Mouse (Mus musculus) MEL (cell line): ENCODE data around the gene Alox5ap. TPM values are rescaled to one million over a fixed set of nuclear protein-coding genes. Genes with fewer than 3 reads are reported as not detected.

Experiments
- DNase-seq: peaks from one replicate; pipeline ENCODE4 v3.0.0; 2011; ENCODE audit warnings: low read depth, low spot score
- H3K27ac ChIP-seq: 2 replicates; pipeline ENCODE4 v1.5.1; 2012; ENCODE audit warnings: low read depth, mild to moderate bottlenecking, control low read depth, low read length, moderate library complexity; ENCODE audit not compliant: control insufficient read depth
- H3K27me3 ChIP-seq, 2 experiments: fragments of 150-350 bp in 1 of 2; sonication (generic) in 1 of 2; 2 replicates each; pipeline ENCODE4 v1.6.1; 2012; ENCODE audit warnings: low read length in 2 of 2, mild to moderate bottlenecking in 2 of 2, improper control_type of control experiment in 1 of 2, moderate library complexity in 1 of 2; ENCODE audit not compliant: insufficient read depth in 2 of 2, control insufficient read depth in 1 of 2
- H3K36me3 ChIP-seq, 2 experiments: 2 replicates each; pipeline ENCODE4 v1.6.1; 2012 to 2014; ENCODE audit warnings: low read length in 2 of 2, improper control_type of control experiment in 1 of 2, inconsistent platforms in 1 of 2, mild to moderate bottlenecking in 1 of 2; ENCODE audit not compliant: insufficient read depth in 2 of 2, control insufficient read depth in 1 of 2
- H3K4me1 ChIP-seq, 2 experiments: fragments of 150-350 bp in 1 of 2; sonication (generic) in 1 of 2; 2 replicates each; pipeline ENCODE4 v1.6.1; 2012; ENCODE audit warnings: low read length in 2 of 2, improper control_type of control experiment in 1 of 2, mild to moderate bottlenecking in 1 of 2; ENCODE audit not compliant: insufficient read depth in 2 of 2, control insufficient read depth in 1 of 2
- H3K4me3 ChIP-seq, 2 experiments: fragments of 150-350 bp in 1 of 2; sonication (generic) in 1 of 2; 2 replicates each; pipeline ENCODE4 v1.5.1; 2012; ENCODE audit warnings: low read depth in 2 of 2, low read length in 2 of 2, mild to moderate bottlenecking in 2 of 2, moderate library complexity in 2 of 2, control low read depth in 1 of 2, improper control_type of control experiment in 1 of 2; ENCODE audit not compliant: control insufficient read depth in 1 of 2, insufficient read depth in 1 of 2
- H3K79me2 ChIP-seq: 2 replicates; pipeline ENCODE4 v1.6.1; 2012; ENCODE audit warnings: mild to moderate bottlenecking, low read length, moderate library complexity; ENCODE audit not compliant: control insufficient read depth, poor library complexity, insufficient read depth
- H3K9ac ChIP-seq: 2 replicates; pipeline ENCODE4 v1.6.1; 2012; ENCODE audit warnings: low read depth, mild to moderate bottlenecking, control low read depth, low read length, moderate library complexity; ENCODE audit not compliant: control insufficient read depth, poor library complexity, severe bottlenecking
- H3K9me3 ChIP-seq: fragments of 150-350 bp; sonication (generic); replicated peaks from 2 replicates; pipeline ENCODE4 v1.6.1; 2012; ENCODE audit warnings: mild to moderate bottlenecking, low read length, improper control_type of control experiment, moderate library complexity; ENCODE audit not compliant: insufficient read depth
- BHLHE40 ChIP-seq: IDR thresholded peaks from 2 replicates; pipeline ENCODE4 v1.6.1; 2012; ENCODE audit warnings: low read depth, mild to moderate bottlenecking, inconsistent platforms, low read length, improper control_type of control experiment, borderline replicate concordance
- CHD2 ChIP-seq: IDR thresholded peaks from 2 replicates; pipeline ENCODE4 v1.6.1; 2011; ENCODE audit warnings: low read length, improper control_type of control experiment
- CTCF ChIP-seq, 3 experiments: IDR thresholded peaks in 2 of 3; conservative IDR thresholded peaks in 1 of 3; 2 replicates each; pipeline ENCODE4 v1.5.1; 2011 to 2012; ENCODE audit warnings: low read length in 3 of 3, low read depth in 2 of 3, mild to moderate bottlenecking in 2 of 3, improper control_type of control experiment in 1 of 3, inconsistent platforms in 1 of 3, mixed read lengths in 1 of 3, moderate library complexity in 1 of 3; ENCODE audit not compliant: control insufficient read depth in 1 of 3, insufficient read depth in 1 of 3, poor library complexity in 1 of 3, severe bottlenecking in 1 of 3
- E2F4 ChIP-seq: IDR thresholded peaks from 2 replicates; pipeline ENCODE4 v1.6.1; 2011; ENCODE audit warnings: low read depth, low read length, improper control_type of control experiment, borderline replicate concordance
- ELF1 ChIP-seq: IDR thresholded peaks from 2 replicates; pipeline ENCODE4 v1.6.1; 2014; ENCODE audit warnings: low read depth, mild to moderate bottlenecking, inconsistent platforms, low read length, improper control_type of control experiment, moderate library complexity
- EP300 ChIP-seq, 2 experiments: IDR thresholded peaks; 2 replicates each; pipeline ENCODE4 v1.6.1; 2011; ENCODE audit warnings: improper control_type of control experiment in 2 of 2, low read length in 2 of 2, low read depth in 1 of 2, mild to moderate bottlenecking in 1 of 2
- GABPA ChIP-seq: IDR thresholded peaks from 2 replicates; pipeline ENCODE4 v1.6.1; 2012; ENCODE audit warnings: low read depth, mild to moderate bottlenecking, inconsistent platforms, low read length, improper control_type of control experiment, moderate library complexity
- GATA1 ChIP-seq: IDR thresholded peaks from 2 replicates; pipeline ENCODE4 v1.6.1; 2011; ENCODE audit warnings: low read depth, low read length, improper control_type of control experiment
- HCFC1 ChIP-seq: IDR thresholded peaks from 2 replicates; pipeline ENCODE4 v1.6.1; 2012; ENCODE audit warnings: low read depth, mild to moderate bottlenecking, inconsistent platforms, low read length, improper control_type of control experiment, moderate library complexity
- JUND ChIP-seq: IDR thresholded peaks from 2 replicates; pipeline ENCODE4 v1.6.1; 2011; ENCODE audit warnings: low read depth, mild to moderate bottlenecking, improper control_type of control experiment, low read length
- MAFK ChIP-seq: IDR thresholded peaks from 2 replicates; pipeline ENCODE4 v1.6.1; 2011; ENCODE audit warnings: low read depth, mild to moderate bottlenecking, low read length, improper control_type of control experiment, borderline replicate concordance
- MAZ ChIP-seq: IDR thresholded peaks from 2 replicates; pipeline ENCODE4 v1.6.1; 2012; ENCODE audit warnings: low read depth, mild to moderate bottlenecking, inconsistent platforms, low read length, improper control_type of control experiment
- MEF2A ChIP-seq: IDR thresholded peaks from 2 replicates; pipeline ENCODE4 v1.6.1; 2014; ENCODE audit warnings: low read depth, mild to moderate bottlenecking, inconsistent platforms, low read length, improper control_type of control experiment; ENCODE audit not compliant: poor library complexity, insufficient replicate concordance, severe bottlenecking; ENCODE audit errors: extremely low read depth
- MXI1 ChIP-seq: IDR thresholded peaks from 2 replicates; pipeline ENCODE4 v1.6.1; 2011; ENCODE audit warnings: mild to moderate bottlenecking, low read depth, low read length, improper control_type of control experiment
- MYB ChIP-seq: IDR thresholded peaks from 2 replicates; pipeline ENCODE4 v1.6.1; 2011; ENCODE audit warnings: mild to moderate bottlenecking, low read depth, low read length, improper control_type of control experiment
- MYC ChIP-seq: IDR thresholded peaks from 2 replicates; pipeline ENCODE4 v1.6.1; 2011; ENCODE audit warnings: low read depth, mild to moderate bottlenecking, low read length, improper control_type of control experiment, moderate library complexity
- NELFE ChIP-seq: IDR thresholded peaks from 2 replicates; pipeline ENCODE4 v1.6.1; 2011; ENCODE audit warnings: low read depth, low read length, improper control_type of control experiment
- NRF1 ChIP-seq: IDR thresholded peaks from 2 replicates; pipeline ENCODE4 v1.6.1; 2014; ENCODE audit warnings: low read depth, mild to moderate bottlenecking, inconsistent platforms, low read length, improper control_type of control experiment, moderate library complexity; ENCODE audit not compliant: poor library complexity, insufficient read depth, severe bottlenecking
- POLR2AphosphoS2 ChIP-seq: IDR thresholded peaks from 2 replicates; pipeline ENCODE4 v1.6.1; 2011; ENCODE audit warnings: low read length, improper control_type of control experiment
- POLR2AphosphoS5 ChIP-seq: IDR thresholded peaks from 2 replicates; pipeline ENCODE4 v1.6.1; 2012; ENCODE audit warnings: low read depth, borderline replicate concordance, mild to moderate bottlenecking, inconsistent platforms, low read length, moderate library complexity, mixed read lengths
- TAL1 ChIP-seq: IDR thresholded peaks from 2 replicates; pipeline ENCODE4 v1.6.1; 2012; ENCODE audit warnings: mild to moderate bottlenecking, inconsistent platforms, low read length, moderate library complexity, mixed read lengths
- TBP ChIP-seq: IDR thresholded peaks from 2 replicates; pipeline ENCODE4 v1.8.0; 2011; ENCODE audit warnings: low read depth, low read length, improper control_type of control experiment
- TCF12 ChIP-seq: IDR thresholded peaks from 2 replicates; pipeline ENCODE4 v1.6.1; 2014; ENCODE audit warnings: low read depth, mild to moderate bottlenecking, inconsistent platforms, low read length, improper control_type of control experiment, moderate library complexity
- USF2 ChIP-seq, 2 experiments: IDR thresholded peaks; 2 replicates each; pipeline ENCODE4 v1.6.1; 2011 to 2012; ENCODE audit warnings: improper control_type of control experiment in 2 of 2, low read length in 2 of 2, borderline replicate concordance in 1 of 2, inconsistent platforms in 1 of 2, low read depth in 1 of 2, mild to moderate bottlenecking in 1 of 2; ENCODE audit not compliant: insufficient read depth in 1 of 2
- ZC3H11A ChIP-seq: IDR thresholded peaks from 2 replicates; pipeline ENCODE4 v1.6.1; 2012; ENCODE audit warnings: low read depth, mild to moderate bottlenecking, inconsistent platforms, low read length, improper control_type of control experiment
- ZKSCAN1 ChIP-seq: IDR thresholded peaks from 2 replicates; pipeline ENCODE4 v1.6.1; 2012; ENCODE audit warnings: low read depth, mild to moderate bottlenecking, inconsistent platforms, low read length, improper control_type of control experiment, moderate library complexity
- ZMIZ1 ChIP-seq: IDR thresholded peaks from 2 replicates; pipeline ENCODE4 v1.6.1; 2012; ENCODE audit warnings: low read depth, mild to moderate bottlenecking, inconsistent platforms, low read length, improper control_type of control experiment, moderate library complexity
- ZNF384 ChIP-seq: IDR thresholded peaks from 2 replicates; pipeline ENCODE4 v1.6.1; 2012; ENCODE audit warnings: low read depth, mild to moderate bottlenecking, inconsistent platforms, low read length, improper control_type of control experiment
- polyA plus RNA-seq, 2 experiments: library from polyadenylated mRNA; stranded (reverse) in 1 of 2; unstranded in 1 of 2; fragments of >175 nt in 1 of 2; fragments of >200 nt in 1 of 2; gene quantifications; 2 replicates each; pipeline versions ENCODE4 v1.2.1 to v1.2.4; 2012; ENCODE audit warnings: low replicate concordance in 2 of 2, low read depth in 1 of 2; ENCODE audit not compliant: insufficient read length in 2 of 2, insufficient read depth in 1 of 2, missing spikeins in 1 of 2
- total RNA-seq: library from RNA; depleted of rRNA; stranded (reverse); fragments of 300-350 nt; gene quantifications from 2 replicates; pipeline ENCODE4 v1.2.3, GENCODE M21; 2012

Alox5ap gene
- total and polyA plus RNA-seq, 3 experiments: 56.4 to 157 TPM; not detected in 1

- no peak overlapping the region for H3K4me3 ChIP-seq
- no peaks in the 10 kb centered on the region for H3K27me3 ChIP-seq
- H3K79me2 ChIP-seq: no peaks in the 10 kb centered on the region
- TF ChIP-seq CHD2 (no peak), MYC (no peak), GATA1 (no peak), ZKSCAN1 (no peak), MYB (no peak), TAL1 (no peak), EP300 (IDR thresholded peaks at IDR 0.05; ENCODE audit: low read depth in 1 of 2, low read length in 2 of 2) (no peak), TCF12 (no peak), NELFE (no peak), ZC3H11A (no peak), POLR2AphosphoS2 (no peak), BHLHE40 (no peak), MEF2A (no peak), E2F4 (no peak), NRF1 (no peak), MXI1 (no peak), ZNF384 (no peak), TBP (no peak)
- H3K36me3 ChIP-seq: peaks cover 0 to 9% of the 10 kb centered on the region in 2 experiments; a peak in 2 of 4 replicates
- H3K27ac ChIP-seq: no peak overlapping the region
- H3K9me3 ChIP-seq: no peaks in the 10 kb centered on the region
- H3K9ac ChIP-seq: no peak overlapping the region
- H3K4me1 ChIP-seq: peaks cover 2 to 17% of the 10 kb centered on the region in 2 experiments
- DNase-seq: no peak
These were observed 8.0 kb downstream of the Alox5ap start for GRCm38 (mm10) chr5:149272535-149272934.

- Histone ChIP-seq H3K9ac (no peak overlapping the region), H3K4me1 (peaks cover 0 to 10% of the 10 kb centered on the region in 2 experiments; a peak in 2 of 4 replicates), H3K79me2 (no peaks in the 10 kb centered on the region), H3K36me3 (peaks cover 0 to 7% of the 10 kb centered on the region in 2 experiments; a peak in 1 of 4 replicates), H3K9me3 (no peaks in the 10 kb centered on the region), H3K27ac (peak overlapping the region; percentile 77), H3K4me3 (no peak overlapping the region), H3K27me3 (no peaks in the 10 kb centered on the region)
- DNase-seq: peak; percentile 98
- TF ChIP-seq USF2 (IDR thresholded peaks at IDR 0.05; ENCODE audit: borderline replicate concordance in 1 of 2, insufficient read depth in 1 of 2, low read depth in 1 of 2, low read length in 2 of 2): no peak
- peak; percentile 78 for TF ChIP-seq ELF1
- TF ChIP-seq ZC3H11A: 0 out of 2 replicates have a peak, but pooled peaks have one; percentile 5
- TF ChIP-seq MEF2A: no peak
- TF ChIP-seq ZMIZ1: no peak
- TF ChIP-seq NELFE: peak; percentile 27; the same call in 1 of the 2 replicates
- no peak for TF ChIP-seq JUND
- peak; percentile 86 for TF ChIP-seq E2F4
- TF ChIP-seq CTCF (IDR thresholded peaks at IDR 0.05 in 2 of 3, conservative IDR thresholded peaks at IDR 0.05 in 1 of 3; ENCODE audit: control insufficient read depth in 1 of 3, insufficient read depth in 1 of 3, low read depth in 2 of 3, low read length in 3 of 3, poor library complexity in 1 of 3, severe bottlenecking in 1 of 3): no peak
- no peak for TF ChIP-seq GABPA
- peak; percentile 82 for TF ChIP-seq NRF1
- no peak for TF ChIP-seq BHLHE40
- TF ChIP-seq MAZ: no peak
- no peak for TF ChIP-seq POLR2AphosphoS5
- peak; percentile 39; the same call in 1 of the 2 replicates for TF ChIP-seq MYB
- TF ChIP-seq EP300 (IDR thresholded peaks at IDR 0.05; ENCODE audit: low read depth in 1 of 2, low read length in 2 of 2): peak; percentile 61 to 73
- TF ChIP-seq MAFK: no peak
- no peak; the same call in 1 of the 2 replicates for TF ChIP-seq HCFC1
These were observed 10.0 kb downstream of the Alox5ap start for GRCm38 (mm10) chr5:149274390-149275104.
